Mouse (Mus musculus): ENCODE results near the gene Espn. TPM values are rescaled to one million over a fixed set of nuclear protein-coding genes. Genes with fewer than 3 reads are reported as not detected.
A peak's percentile ranks its signal among the peaks of the same experiment; 100 is the strongest.

Gene Espn
- total RNA-seq, 2 experiments from 2014 or later: 2.8 to 3.0 TPM

- no peak for DNase-seq (ENCODE audit: low spot score in 2 of 2)
These were observed 51.0 kb downstream of the Espn start for GRCm38 (mm10) chr4:152101081-152101653.

GRCm38 (mm10) chr4:152100541-152100940 lies 51.6 kb downstream of the Espn start:
- DNase-seq (ENCODE audit: low spot score in 2 of 2): peak in 1 of 2 experiments; percentile 69

- DNase-seq (ENCODE audit: low spot score in 2 of 2): no peak
These were observed 54.0 kb downstream of the Espn start for GRCm38 (mm10) chr4:152097911-152098799.

DNA sequence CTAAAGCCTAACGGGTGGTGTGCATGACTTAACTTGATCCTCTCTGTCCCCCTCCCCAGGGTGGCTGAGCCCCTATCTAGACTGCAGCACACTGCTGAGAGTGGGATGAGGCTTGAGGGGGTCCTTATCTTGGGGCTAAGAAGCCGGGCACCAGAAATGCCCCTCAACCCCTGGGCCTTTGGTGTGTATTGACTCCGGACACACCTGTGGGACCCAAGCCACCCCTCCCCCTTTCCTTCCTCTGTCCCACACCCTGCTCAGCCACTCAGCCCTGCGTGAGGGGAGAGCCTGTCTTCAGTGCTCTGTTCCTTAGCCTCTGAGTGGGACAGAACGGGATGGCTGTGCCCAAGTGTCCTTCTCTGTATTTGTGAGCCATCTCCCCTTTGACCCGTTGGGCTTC lies 55.2 kb downstream of the Espn start:
- no peak for DNase-seq (ENCODE audit: low spot score in 2 of 2)

GRCm38 (mm10) chr4:152095937-152096910 lies 55.9 kb downstream of the Espn start:
- DNase-seq (ENCODE audit: low spot score in 2 of 2): peak in 1 of 2 experiments; percentile 71

DNA sequence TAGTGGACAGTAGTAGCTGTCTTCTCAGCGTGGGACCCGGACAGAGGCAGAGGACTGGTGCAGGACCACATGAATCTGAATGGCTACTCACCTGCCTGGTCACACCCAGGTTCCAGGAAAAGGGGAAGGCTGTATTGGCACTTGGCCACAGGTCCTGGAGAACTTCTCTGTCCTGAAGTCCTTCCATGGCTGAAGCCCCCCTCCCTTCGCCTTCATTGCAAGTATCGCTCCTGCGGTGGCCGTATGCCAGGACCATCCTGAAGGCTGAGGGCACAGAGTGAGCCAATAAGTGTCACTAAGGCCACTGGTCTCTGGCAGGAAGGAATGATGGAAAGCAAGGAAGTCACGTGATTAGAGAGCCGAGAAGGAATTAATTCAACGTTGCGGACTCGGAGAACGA lies 57.9 kb downstream of the Espn start:
- no peak for DNase-seq (ENCODE audit: low spot score in 2 of 2)

GRCm38 (mm10) chr4:152092751-152093293 lies 59.3 kb downstream of the Espn start:
- no peak for DNase-seq (ENCODE audit: low spot score in 2 of 2)

DNA sequence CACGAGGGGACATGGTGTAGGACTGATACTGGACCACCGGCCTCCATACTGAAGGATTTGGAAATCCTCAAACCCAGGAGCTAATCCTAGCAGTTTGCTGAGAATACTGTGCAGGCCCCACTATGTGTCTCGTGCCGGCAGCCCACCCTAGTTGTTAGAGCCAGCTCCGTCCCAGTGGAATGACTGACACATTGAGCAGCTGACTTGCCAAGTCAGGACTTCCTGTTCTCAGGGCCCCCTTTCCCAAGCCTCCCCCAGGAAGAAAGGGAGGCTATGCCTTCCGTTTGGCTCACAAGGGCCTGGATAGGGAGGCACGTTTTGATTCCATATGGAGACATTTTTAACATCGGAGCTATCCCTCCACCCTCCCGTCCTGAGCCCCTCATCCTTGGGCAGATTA lies 62.0 kb downstream of the Espn start:
- DNase-seq (ENCODE audit: low spot score in 2 of 2): no peak

DNA sequence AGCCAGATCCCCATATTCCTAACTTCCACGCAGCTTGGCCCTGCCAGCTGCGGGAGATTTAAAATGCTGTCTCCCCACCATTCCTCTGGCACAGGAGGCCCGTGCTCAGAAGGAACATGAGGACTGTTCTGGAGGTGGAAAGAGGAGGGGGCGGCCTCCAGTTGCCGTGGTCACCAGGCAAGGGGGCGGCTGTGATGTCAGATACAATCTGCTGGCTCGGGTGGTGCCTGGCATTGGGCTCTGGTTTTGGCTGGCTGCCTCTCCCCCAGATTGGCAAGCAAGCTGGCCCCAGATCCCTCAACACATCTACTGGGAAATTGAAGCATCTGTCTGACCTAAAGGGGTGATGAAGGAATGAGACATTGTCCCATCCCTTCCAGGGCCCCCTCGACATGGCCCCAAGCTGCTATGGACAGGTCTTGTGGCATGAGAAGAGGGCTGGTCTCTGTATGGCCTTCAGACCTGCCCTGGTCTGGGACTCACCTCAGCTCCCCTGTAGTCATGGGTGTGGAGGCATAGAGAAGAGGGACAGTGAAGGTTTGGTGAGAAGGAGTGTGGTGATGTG lies 63.5 kb downstream of the Espn start:
- DNase-seq (ENCODE audit: low spot score in 2 of 2): peak; percentile 89 to 94

- DNase-seq (ENCODE audit: low spot score in 2 of 2): peak in 1 of 2 experiments; percentile 75
These were observed 64.0 kb downstream of the Espn start for GRCm38 (mm10) chr4:152088133-152088532.

GRCm38 (mm10) chr4:152087211-152088081 lies 64.7 kb downstream of the Espn start:
- no peak for DNase-seq (ENCODE audit: low spot score in 2 of 2)

- DNase-seq (ENCODE audit: low spot score in 2 of 2): peak; percentile 70 to 74
These were observed 65.5 kb downstream of the Espn start for GRCm38 (mm10) chr4:152086505-152087210.

GRCm38 (mm10) chr4:152084616-152085015 lies 67.6 kb downstream of the Espn start:
- DNase-seq (ENCODE audit: low spot score in 2 of 2): no peak

GRCm38 (mm10) chr4:152083611-152084220 lies 68.5 kb downstream of the Espn start:
- no peak for DNase-seq (ENCODE audit: low spot score in 2 of 2)

DNA sequence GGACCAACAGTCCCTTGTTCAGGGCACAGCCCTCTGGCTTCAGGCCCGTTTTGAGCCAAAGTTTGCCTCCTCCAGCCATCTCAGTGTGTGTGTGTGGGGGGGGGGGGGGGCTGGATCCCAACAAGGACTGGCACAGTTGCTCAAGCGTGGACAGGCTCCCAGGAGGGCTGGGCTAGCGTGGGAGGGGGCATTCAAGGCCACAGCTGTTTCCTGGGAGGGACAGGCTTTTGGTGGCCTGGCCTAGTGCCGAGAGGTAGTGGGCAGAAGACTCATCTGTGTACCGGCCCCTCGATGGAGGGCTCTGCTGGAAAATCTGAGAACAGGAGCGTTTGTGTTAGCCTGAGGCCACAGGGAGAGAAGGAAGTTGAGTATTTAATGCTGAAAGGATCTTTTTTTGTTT lies 72.2 kb downstream of the Espn start:
- no peak for DNase-seq (ENCODE audit: low spot score in 2 of 2)

GRCm38 (mm10) chr4:152079261-152079660 lies 72.9 kb downstream of the Espn start:
- no peak for DNase-seq (ENCODE audit: low spot score in 2 of 2)

- DNase-seq (ENCODE audit: low spot score in 2 of 2): no peak
These were observed 74.1 kb downstream of the Espn start for GRCm38 (mm10) chr4:152078105-152078530.

DNA sequence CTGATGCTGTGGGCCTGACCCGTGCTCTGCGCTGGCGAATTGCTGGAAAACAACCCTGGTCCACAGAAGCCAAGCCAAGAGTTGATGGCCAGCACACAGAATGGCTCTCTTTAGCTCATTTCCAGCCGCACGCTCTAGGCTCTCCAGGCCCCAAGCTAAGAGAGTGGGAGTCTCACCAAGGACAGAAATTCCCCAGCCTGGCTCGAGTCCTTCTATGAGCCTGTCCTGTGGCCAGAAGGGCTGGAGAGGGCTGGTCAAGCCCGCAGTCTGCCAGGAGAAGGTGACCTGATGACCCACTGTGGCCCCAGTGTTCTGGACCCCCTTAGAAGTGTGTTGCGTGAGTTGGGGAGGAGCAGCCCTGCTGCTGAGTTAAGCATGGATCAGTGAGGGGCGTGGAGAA lies 75.0 kb downstream of the Espn start:
- DNase-seq (ENCODE audit: low spot score in 2 of 2): no peak

DNA sequence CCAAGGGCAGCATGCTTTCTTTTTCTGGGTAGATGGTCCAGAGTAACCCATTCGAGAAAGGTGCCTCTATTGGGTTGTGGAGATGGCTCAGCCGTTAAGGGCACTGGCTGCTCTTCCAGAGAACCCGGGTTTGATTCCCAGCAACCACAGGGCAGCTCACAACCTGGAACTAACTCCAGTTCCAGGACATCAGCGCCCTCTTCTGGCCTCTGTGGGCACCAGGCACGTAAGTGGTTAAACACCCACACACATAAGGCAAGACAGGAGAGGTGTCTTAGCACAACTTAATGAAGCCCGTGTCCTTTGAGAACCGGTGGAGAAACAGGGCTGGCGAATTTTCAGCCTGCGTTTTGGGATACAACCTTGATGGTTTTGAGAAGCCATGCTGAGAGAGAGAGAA lies 77.6 kb downstream of the Espn start:
- DNase-seq (ENCODE audit: low spot score in 2 of 2): no peak
